Mouse (Mus musculus): ENCODE results near the gene Pum2.

Gene Pum2

GRCm38 (mm10) chr12:8662175-8662574 is 11.8 kb upstream of the Pum2 start:
- in situ Hi-C loops (cut with MboI; ENCODE audit: unreplicated experiment in 2 of 2), result no loop called here

- in situ Hi-C loops (cut with MboI; ENCODE audit: unreplicated experiment in 2 of 2), result no loop called here
Observed at GRCm38 (mm10) chr12:8662721-8663120, 11.2 kb upstream of the Pum2 start.

- in situ Hi-C loops (cut with MboI; ENCODE audit: unreplicated experiment in 2 of 2), result no loop called here
Observed at GRCm38 (mm10) chr12:8667473-8668255, 6.3 kb upstream of the Pum2 start.

GRCm38 (mm10) chr12:8669421-8669820 is 4.5 kb upstream of the Pum2 start:
- in situ Hi-C loops (cut with MboI; ENCODE audit: unreplicated experiment in 2 of 2), result no loop called here

- in situ Hi-C loops (cut with MboI; ENCODE audit: unreplicated experiment in 2 of 2), result no loop called here
Observed at GRCm38 (mm10) chr12:8669846-8670245, 4.1 kb upstream of the Pum2 start.

- in situ Hi-C loops (cut with MboI; ENCODE audit: unreplicated experiment in 2 of 2), result no loop called here
Observed at GRCm38 (mm10) chr12:8673121-8673973, 587 bp upstream of the Pum2 start.

GRCm38 (mm10) chr12:8674377-8674864 is 487 bp downstream of the Pum2 start:
- in situ Hi-C loops (cut with MboI; ENCODE audit: unreplicated experiment in 2 of 2), result no loop called here

GRCm38 (mm10) chr12:8674891-8675341 is 982 bp downstream of the Pum2 start:
- in situ Hi-C loops (cut with MboI; ENCODE audit: unreplicated experiment in 2 of 2), result no loop called here

- in situ Hi-C loops (cut with MboI; ENCODE audit: unreplicated experiment in 2 of 2), result no loop called here
Observed at GRCm38 (mm10) chr12:8675361-8675760, 1.4 kb downstream of the Pum2 start.

- in situ Hi-C loops (cut with MboI; ENCODE audit: unreplicated experiment in 2 of 2), result no loop called here
Observed at GRCm38 (mm10) chr12:8676341-8676740, 2.4 kb downstream of the Pum2 start.

- in situ Hi-C loops (cut with MboI; ENCODE audit: unreplicated experiment in 2 of 2), result no loop called here
Observed at GRCm38 (mm10) chr12:8677926-8678325, 4.0 kb downstream of the Pum2 start.

GRCm38 (mm10) chr12:8684200-8684599 is 10.3 kb downstream of the Pum2 start:
- in situ Hi-C loops (cut with MboI; ENCODE audit: unreplicated experiment in 2 of 2), result loop anchor here in 1 of 2 experiments (10.0 kb wide), 1 partner anchor 441 kb away; no protein-coding TSS in a partner anchor

GRCm38 (mm10) chr12:8685036-8685435 is 11.1 kb downstream of the Pum2 start:
- in situ Hi-C loops (cut with MboI; ENCODE audit: unreplicated experiment in 2 of 2), result loop anchor here in 1 of 2 experiments (10.0 kb wide), 1 partner anchor 440 kb away; no protein-coding TSS in a partner anchor

GRCm38 (mm10) chr12:8689882-8690281 is 15.9 kb downstream of the Pum2 start:
- in situ Hi-C loops (cut with MboI; ENCODE audit: unreplicated experiment in 2 of 2), result loop anchor here in 1 of 2 experiments (10.0 kb wide), 1 partner anchor 435 kb away; no protein-coding TSS in a partner anchor

- in situ Hi-C loops (cut with MboI; ENCODE audit: unreplicated experiment in 2 of 2), result no loop called here
Observed at GRCm38 (mm10) chr12:8698895-8699294, 25.0 kb downstream of the Pum2 start.

GRCm38 (mm10) chr12:8703988-8704387 is 30.1 kb downstream of the Pum2 start:
- in situ Hi-C loops (cut with MboI; ENCODE audit: unreplicated experiment in 2 of 2), result loop anchor here in 1 of 2 experiments (5.0 kb wide), 2 partner anchors 38 to 67 kb away; no protein-coding TSS in a partner anchor

- in situ Hi-C loops (cut with MboI; ENCODE audit: unreplicated experiment in 2 of 2), result no loop called here
Observed at GRCm38 (mm10) chr12:8708876-8709275, 34.9 kb downstream of the Pum2 start.

- in situ Hi-C loops (cut with MboI; ENCODE audit: unreplicated experiment in 2 of 2), result no loop called here
Observed at GRCm38 (mm10) chr12:8712665-8713064, 38.7 kb downstream of the Pum2 start.

GRCm38 (mm10) chr12:8716093-8716492 is 42.2 kb downstream of the Pum2 start:
- in situ Hi-C loops (cut with MboI; ENCODE audit: unreplicated experiment in 2 of 2), result no loop called here

- in situ Hi-C loops (cut with MboI; ENCODE audit: unreplicated experiment in 2 of 2), result loop anchor here in 1 of 2 experiments (25.0 kb wide), 1 partner anchor 90 kb away; no protein-coding TSS in a partner anchor
Observed at GRCm38 (mm10) chr12:8726890-8727289, 53.0 kb downstream of the Pum2 start.

GRCm38 (mm10) chr12:8728739-8729138 is 54.8 kb downstream of the Pum2 start:
- in situ Hi-C loops (cut with MboI; ENCODE audit: unreplicated experiment in 2 of 2), result loop anchor here in 1 of 2 experiments (25.0 kb wide), 1 partner anchor 91 kb away; no protein-coding TSS in a partner anchor

Measured in v-Abl transformed pro-B cells (cell line).